Mouse (Mus musculus) megakaryocyte, embryonic 14.5 days (primary cell): Measurements from ENCODE around the gene Cnnm4. TPM values are rescaled to one million over a fixed set of nuclear protein-coding genes. Genes with fewer than 3 reads are reported as not detected.
"Not testable (repeated sequence)": the region's sequence is repeated elsewhere in the genome, so short reads cannot be mapped to it uniquely, and the experiment has no call there.

Experiments used
- H3K27me3 ChIP-seq: replicated peaks from 2 replicates; pipeline ENCODE3; 2012; ENCODE audit warnings: inconsistent platforms
- H3K36me3 ChIP-seq: replicated peaks from 2 replicates; pipeline ENCODE3; 2012; ENCODE audit warnings: low read length, inconsistent platforms, mixed read lengths
- H3K4me1 ChIP-seq: 2 replicates; pipeline ENCODE4 v1.6.1; 2012; ENCODE audit warnings: inconsistent platforms
- H3K4me3 ChIP-seq: replicated peaks from 2 replicates; pipeline ENCODE3; 2012; ENCODE audit warnings: moderate library complexity, mild to moderate bottlenecking, inconsistent platforms
- H3K9me3 ChIP-seq: 2 replicates; pipeline ENCODE4 v1.6.1; 2012; ENCODE audit warnings: inconsistent platforms
- FLI1 ChIP-seq: IDR thresholded peaks from 2 replicates; pipeline ENCODE4 v1.6.1; 2012; ENCODE audit warnings: low read length, inconsistent platforms, mixed read lengths
- GATA1 ChIP-seq: IDR thresholded peaks from 3 replicates; pipeline ENCODE4 v1.6.1; 2012; ENCODE audit warnings: mixed read lengths, low read length, inconsistent platforms, borderline replicate concordance
- polyA plus RNA-seq: library from polyadenylated mRNA; stranded (reverse); fragments of >175 nt; gene quantifications from 2 replicates; pipeline ENCODE4 v1.2.3, GENCODE M21; 2012; ENCODE audit warnings: low replicate concordance; ENCODE audit not compliant: insufficient read depth

Gene Cnnm4
- polyA plus RNA-seq, 1 experiment, result 7.7 TPM

DNA sequence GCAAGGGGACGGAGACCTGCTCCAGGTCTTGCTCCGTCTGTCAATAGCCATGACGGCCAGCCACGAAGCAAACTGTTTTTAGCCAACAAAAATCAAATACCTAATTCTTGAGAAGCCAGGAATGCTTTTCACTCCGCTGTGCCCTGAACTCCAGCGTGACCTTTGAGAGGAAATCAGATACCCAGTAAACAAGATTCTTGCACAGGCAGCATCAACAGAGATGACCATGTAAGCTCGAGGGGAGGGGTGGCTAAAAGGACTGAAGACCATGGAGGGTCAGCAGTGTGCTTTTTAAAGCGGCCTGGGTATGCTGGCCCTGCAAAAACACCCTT, 64.9 kb downstream of the Cnnm4 start:
- Histone ChIP-seq H3K4me1 (peaks cover 5% of the 10 kb centered on the region; the same call in 1 of the 2 replicates), H3K4me3 (no peak overlapping the region), H3K27me3 (no peaks in the 10 kb centered on the region), H3K9me3 (no peaks in the 10 kb centered on the region), H3K36me3 (peaks cover 88% of the 10 kb centered on the region)
- TF ChIP-seq FLI1 (no peak), GATA1 (no peak)

DNA sequence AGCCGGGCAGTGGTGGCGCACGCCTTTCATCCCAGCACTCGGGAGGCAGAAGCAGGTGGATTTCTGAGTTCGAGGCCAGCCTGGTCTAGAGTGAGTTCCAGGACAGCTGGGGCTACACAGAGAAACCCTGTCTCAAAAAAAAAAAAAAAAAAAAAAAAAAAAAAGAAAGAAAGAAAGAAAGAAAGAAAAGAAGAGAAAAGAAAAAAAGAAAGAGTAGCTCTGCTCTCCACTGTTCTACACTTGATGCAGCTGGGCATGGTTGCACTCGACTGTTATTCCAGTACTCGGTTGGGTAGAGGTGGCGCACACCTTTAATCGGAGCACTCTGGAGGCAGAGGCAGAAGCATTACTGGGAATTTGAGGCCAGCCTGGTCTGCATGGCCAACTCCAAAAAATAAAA, 65.4 kb downstream of the Cnnm4 start, which contains the start of gene Ankrd23:
Gene Ankrd23, minus strand, starts transcription at position 101 of the 400 bp plus-strand sequence.
- not testable (repeated sequence) for H3K4me3 ChIP-seq, H3K9me3 ChIP-seq, H3K4me1 ChIP-seq, H3K27me3 ChIP-seq
- H3K36me3 ChIP-seq, result peaks cover 88% of the 10 kb centered on the region

DNA sequence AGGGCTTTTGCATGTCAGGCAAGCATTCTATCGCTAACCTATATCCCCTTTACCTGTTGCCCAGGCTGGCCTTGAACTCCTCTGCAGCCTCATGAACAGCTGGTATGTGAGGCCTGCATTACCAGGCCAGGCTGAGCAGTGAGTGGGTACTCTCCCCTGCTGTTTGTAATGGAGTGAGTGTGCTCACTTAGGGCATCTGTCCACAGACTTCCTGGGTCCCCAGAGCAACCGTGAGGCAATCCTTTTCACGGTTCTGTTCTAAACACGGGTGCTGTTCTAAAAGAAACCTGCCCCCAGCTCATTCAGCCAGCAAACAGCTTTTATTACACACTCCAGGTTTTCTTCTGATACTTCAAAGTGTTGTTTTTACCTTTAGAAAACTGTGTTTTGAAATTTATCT, 67.3 kb downstream of the Cnnm4 start:
- TF ChIP-seq FLI1 (no peak), GATA1 (no peak)
- Histone ChIP-seq H3K4me3 (no peak overlapping the region), H3K27me3 (no peaks in the 10 kb centered on the region), H3K4me1 (peaks cover 5% of the 10 kb centered on the region; the same call in 1 of the 2 replicates), H3K36me3 (peaks cover 89% of the 10 kb centered on the region), H3K9me3 (no peaks in the 10 kb centered on the region)

DNA sequence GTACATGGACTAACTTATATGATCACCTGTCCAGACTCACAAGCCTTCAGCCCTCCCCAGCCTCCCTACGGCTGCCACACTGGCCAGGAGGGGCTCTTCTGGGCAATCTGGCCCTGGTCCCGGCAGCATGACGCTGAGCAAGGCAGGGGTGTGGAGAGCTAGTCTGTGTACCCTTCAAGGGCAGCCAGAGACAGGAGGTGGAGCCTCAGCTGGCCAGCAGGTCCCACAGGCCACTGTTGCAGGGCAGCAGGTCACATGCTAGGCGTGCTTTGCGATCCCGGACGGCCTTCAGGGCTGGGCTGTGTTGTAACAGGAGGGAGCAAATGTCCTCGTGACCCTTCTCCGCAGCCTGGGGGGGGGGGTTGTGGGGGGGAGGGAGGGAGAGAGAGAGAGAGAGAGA, 67.8 kb downstream of the Cnnm4 start, which contains the start of gene Gm42417:
Gene Gm42417, minus strand, starts transcription at position 244 of the 400 bp plus-strand sequence.
- Histone ChIP-seq H3K4me1 (peaks cover 5% of the 10 kb centered on the region; the same call in 1 of the 2 replicates), H3K4me3 (no peak within 1 kb of the TSS), H3K36me3 (peaks cover 89% of the 10 kb centered on the region), H3K27me3 (no peaks in the 10 kb centered on the region), H3K9me3 (no peaks in the 10 kb centered on the region)
- TF ChIP-seq GATA1, result no peak
- TF ChIP-seq FLI1, result no peak

DNA sequence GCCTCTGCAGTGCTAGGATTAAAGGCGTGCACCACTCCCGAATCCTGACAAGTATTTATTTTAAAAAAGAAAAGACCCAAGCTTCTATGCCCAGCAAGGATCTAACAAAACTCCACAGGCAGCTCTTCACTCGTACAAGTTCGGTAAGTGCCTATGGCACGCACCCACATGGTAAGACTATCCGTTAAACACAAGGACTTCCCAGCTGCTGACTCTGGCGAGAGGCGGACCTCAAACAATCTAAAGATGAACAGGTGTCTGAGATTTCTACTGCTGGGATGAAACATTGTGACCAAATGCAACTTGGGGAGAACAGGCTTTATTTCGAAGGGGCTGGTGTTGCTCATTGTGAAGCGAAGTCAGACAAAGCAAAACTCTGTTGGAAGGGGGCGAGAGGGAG, 68.7 kb downstream of the Cnnm4 start:
- TF ChIP-seq FLI1 (no peak), GATA1 (no peak)
- Histone ChIP-seq H3K27me3 (no peaks in the 10 kb centered on the region), H3K9me3 (no peaks in the 10 kb centered on the region), H3K4me3 (no peak overlapping the region), H3K4me1 (no peaks in the 10 kb centered on the region; the same call in 1 of the 2 replicates), H3K36me3 (peaks cover 82% of the 10 kb centered on the region)

DNA sequence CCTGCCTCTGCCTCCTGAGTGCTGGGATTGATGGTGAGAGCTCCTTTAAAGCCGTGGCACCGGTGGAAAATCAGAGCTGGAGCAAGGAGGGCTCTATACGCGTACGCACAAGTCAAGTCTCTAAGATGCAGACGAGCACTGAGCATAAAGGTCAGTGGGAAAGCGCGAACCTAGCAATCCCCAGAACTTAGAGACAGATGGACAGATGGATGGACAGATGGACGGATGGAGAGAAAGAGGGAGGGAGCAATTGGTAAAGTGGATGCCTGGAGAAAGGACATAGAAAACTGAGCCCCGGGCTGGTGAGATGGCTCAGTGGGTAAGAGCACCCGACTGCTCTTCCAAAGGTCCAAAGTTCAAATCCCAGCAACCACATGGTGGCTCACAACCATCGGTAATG, 69.4 kb downstream of the Cnnm4 start:
- peaks cover 5% of the 10 kb centered on the region for H3K4me1 ChIP-seq
- H3K27me3 ChIP-seq, result no peaks in the 10 kb centered on the region
- peaks cover 75% of the 10 kb centered on the region for H3K36me3 ChIP-seq
- H3K4me3 ChIP-seq, result no peak overlapping the region
- no peaks in the 10 kb centered on the region for H3K9me3 ChIP-seq
- TF ChIP-seq FLI1, result no peak
- TF ChIP-seq GATA1, result no peak

DNA sequence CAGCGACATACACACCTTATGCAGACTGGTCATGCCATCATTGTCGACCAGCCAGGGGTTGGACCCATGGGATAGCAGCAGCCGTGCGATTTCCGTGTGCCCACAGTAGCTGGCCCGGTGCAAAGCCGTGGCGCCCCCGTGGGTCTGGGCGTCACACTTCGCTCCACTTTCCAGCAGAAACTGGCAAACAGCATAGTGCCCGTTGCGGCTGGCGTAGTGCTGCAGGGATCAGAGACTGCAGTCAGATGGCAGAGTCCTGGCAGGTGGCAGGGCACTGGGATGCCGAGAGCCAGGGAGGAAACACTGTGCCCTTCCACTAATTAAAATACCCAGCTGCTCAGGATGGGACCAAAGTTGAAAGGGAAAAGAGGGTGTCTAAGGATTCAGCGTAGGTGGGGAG, 70.4 kb downstream of the Cnnm4 start:
- H3K36me3 ChIP-seq, result peaks cover 67% of the 10 kb centered on the region
- no peaks in the 10 kb centered on the region for H3K27me3 ChIP-seq
- no peak overlapping the region for H3K4me3 ChIP-seq
- peaks cover 14% of the 10 kb centered on the region for H3K4me1 ChIP-seq
- H3K9me3 ChIP-seq, result no peaks in the 10 kb centered on the region
- no peak for TF ChIP-seq FLI1
- no peak for TF ChIP-seq GATA1

DNA sequence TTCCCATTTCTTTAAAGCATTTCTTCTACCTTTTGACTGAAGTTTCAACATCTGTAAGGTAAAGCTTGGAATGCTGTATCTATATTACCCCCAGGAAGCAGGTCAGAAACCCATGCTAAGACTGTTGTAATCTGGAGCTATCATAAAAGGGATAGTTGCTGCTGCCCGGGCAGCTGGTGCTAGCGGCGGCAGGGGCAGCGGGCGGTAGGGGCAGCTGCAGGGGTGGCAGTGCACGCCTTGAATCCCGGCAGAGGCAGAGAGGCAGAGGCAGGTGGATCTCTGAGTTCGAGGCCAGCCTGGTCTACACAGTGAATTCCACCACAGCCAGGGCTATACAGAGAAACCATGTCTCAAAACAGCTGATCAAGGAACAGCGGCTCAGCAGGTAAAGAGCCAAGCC, 71.5 kb downstream of the Cnnm4 start:
- Histone ChIP-seq H3K36me3 (peaks cover 62% of the 10 kb centered on the region), H3K4me1 (peaks cover 20% of the 10 kb centered on the region), H3K4me3 (no peak overlapping the region), H3K9me3 (no peaks in the 10 kb centered on the region), H3K27me3 (no peaks in the 10 kb centered on the region)
- TF ChIP-seq FLI1 (no peak), GATA1 (no peak)

DNA sequence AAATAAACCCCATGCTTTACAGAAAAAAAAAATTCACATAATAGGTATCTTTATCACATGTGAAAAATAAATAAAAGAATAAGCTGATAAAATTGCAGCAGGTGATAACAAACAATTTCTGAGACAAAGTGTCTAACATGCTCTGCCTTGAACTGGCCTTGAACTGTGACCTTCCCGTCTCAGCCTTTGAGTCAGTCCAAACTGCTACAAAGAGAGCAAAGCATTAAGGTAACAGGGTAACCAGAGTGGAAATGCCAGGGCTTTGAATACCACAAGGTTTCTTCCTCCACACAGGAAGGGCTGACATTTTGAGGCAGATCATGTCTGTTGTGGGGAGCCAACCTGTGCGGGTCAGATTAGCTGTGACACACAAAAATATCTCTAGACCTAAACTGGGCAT, 74.0 kb downstream of the Cnnm4 start:
- Histone ChIP-seq H3K27me3 (peaks cover 18% of the 10 kb centered on the region), H3K4me3 (no peak overlapping the region), H3K4me1 (peaks cover 20% of the 10 kb centered on the region), H3K9me3 (no peaks in the 10 kb centered on the region), H3K36me3 (peaks cover 49% of the 10 kb centered on the region)
- TF ChIP-seq GATA1 (no peak), FLI1 (no peak)

DNA sequence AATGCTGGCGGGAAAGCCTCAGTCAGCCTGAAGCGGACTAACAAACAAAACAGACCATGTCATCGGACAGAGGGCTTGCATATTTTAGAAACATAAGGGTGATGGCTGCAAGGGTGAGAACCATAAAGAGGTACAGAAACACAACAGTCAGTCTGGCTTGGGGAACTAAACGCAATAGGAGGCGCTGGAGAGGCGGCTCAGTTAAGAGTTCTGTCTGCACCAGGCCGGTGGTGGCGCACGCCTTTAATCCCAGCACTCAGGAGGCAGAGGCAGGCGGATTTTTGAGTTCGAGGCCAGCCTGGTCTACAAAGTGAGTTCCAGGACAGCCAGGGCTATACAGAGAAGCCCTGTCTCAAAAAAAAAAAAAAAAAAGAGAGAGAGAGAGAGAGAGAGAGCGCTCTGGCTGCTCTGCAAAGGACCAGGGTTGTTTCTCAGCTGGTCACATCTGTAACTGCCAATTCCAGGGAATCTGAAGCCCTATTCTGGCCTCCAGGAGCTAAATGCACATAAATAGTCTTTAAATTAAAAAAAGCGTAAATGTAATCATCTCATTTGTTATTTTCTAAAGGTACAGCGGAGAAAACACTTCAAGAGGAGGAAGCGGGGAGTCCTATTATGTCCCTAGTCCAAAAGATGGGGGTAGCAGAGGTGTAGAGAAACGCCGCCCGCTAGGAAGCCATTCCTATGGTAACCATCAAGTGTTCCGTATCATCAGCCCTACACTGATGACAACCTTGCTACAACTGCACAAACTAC, 74.6 kb downstream of the Cnnm4 start:
- H3K4me1 ChIP-seq, result peaks cover 20% of the 10 kb centered on the region
- TF ChIP-seq FLI1 (no peak), GATA1 (no peak)
- peaks cover 24% of the 10 kb centered on the region for H3K27me3 ChIP-seq
- peak overlapping the region; percentile 98 for H3K4me3 ChIP-seq
- H3K9me3 ChIP-seq, result no peaks in the 10 kb centered on the region
- H3K36me3 ChIP-seq, result peaks cover 44% of the 10 kb centered on the region

DNA sequence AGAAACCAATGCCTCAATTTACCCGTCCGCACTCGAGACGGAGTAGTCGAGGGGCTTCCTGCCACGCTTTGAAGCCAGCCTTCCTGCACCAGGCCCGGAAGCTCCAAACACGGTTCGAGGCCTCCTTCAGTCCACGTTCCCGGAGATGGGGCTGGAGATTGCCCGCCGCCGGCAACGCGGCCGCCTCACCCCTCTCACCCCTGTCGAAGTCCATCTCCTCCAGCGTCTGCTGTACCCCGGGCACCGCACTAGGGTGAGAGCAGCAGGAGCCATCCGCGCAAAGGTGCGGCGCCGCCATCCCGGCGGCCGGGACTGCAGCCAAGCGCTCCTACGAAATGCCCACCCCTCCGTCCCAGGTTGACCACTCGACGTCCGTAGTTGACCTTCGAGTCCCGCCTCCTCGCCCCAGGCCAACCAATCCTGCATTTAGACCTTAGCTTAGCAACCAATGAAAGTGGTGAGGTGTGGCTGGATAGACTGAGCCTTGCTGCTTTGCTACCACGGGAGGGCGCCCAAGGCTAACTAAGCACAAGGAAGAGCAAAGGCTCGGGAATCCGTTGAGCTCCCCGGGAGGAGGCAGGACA, 75.6 kb downstream of the Cnnm4 start, which contains the start of gene Ankrd39:
Gene Ankrd39, minus strand, starts transcription at position 558 of the 584 bp plus-strand sequence.
- Histone ChIP-seq H3K4me1 (peaks cover 20% of the 10 kb centered on the region), H3K36me3 (peaks cover 42% of the 10 kb centered on the region)

More for the DNA sequence above, 75.6 kb downstream of the Cnnm4 start, which contains the start of gene Ankrd39:
- no peaks in the 10 kb centered on the region for H3K9me3 ChIP-seq
- peak within 1 kb of the TSS; percentile 98 for H3K4me3 ChIP-seq
- peaks cover 30% of the 10 kb centered on the region for H3K27me3 ChIP-seq
- no peak for TF ChIP-seq FLI1
- no peak for TF ChIP-seq GATA1
